Mouse (Mus musculus) heart, postnatal 36 days (tissue): ENCODE measurements around the gene Lcn9. TPM values are rescaled to one million over a fixed set of nuclear protein-coding genes. Genes with fewer than 3 reads are reported as not detected.
"Not testable (repeated sequence)": the region's sequence is repeated elsewhere in the genome, so short reads cannot be mapped to it uniquely, and the experiment has no call there.

Experiments used
- DNase-seq, 2 experiments: peaks; one replicate each; pipeline ENCODE4 v3.0.0; 2021 to 2022
- intact Hi-C: fragments of 180-260 bp; cut with DNase I; formaldehyde crosslinking; loops from one replicate; pipeline ENCODE4 v1.15.1; 2025
- total RNA-seq, 2 experiments: library from RNA; stranded (reverse); gene quantifications; 2 replicates each; pipeline ENCODE4 v1.2.3; 2021

The Lcn9 gene
- not detected for total RNA-seq

DNA sequence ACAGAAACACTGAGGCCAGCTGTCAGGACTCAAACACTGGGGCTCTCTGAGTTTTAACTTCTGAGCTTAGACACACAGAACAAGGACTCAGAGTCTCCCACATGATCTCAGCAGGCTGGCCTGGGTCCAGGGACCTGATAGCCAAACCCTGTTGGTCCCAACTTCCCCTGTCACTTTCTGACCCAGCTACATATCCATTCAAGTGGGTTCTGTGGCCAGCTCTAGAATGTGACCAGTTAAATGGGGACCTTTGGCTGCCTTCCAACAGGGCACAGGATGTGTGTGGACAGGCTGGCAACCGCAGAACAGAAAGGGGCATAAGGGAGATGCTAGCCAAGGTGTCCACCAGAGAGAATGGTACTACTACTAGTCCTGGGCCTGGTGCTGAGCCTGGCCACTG, at the start of gene Lcn9:
Gene Lcn9 (plus strand): TSS at position 348 of the 400 bp plus-strand sequence.
- peak in 1 of 2 experiments; percentile 5 for DNase-seq
- intact Hi-C loops = no loop called here

DNA sequence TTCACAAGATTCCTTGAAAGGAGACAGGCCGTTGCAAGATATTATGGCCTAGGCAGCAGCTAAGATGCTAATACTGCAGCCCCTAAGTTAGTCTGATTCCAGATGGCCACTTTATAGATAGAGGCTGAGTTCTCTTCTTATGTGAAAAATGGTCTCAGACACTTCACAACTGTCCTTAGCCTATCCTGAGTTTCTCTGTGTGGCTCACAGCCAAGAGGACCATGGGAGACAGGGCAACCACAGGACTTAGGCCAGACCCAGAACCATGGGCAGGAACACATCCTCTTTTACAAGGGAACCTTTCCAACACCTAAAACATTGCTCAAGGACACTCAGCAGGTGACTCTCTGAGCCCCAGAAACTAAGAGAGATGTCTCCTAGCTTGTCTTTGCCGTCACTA, 49.4 kb upstream of the Lcn9 start:
- no peak for DNase-seq
- intact Hi-C loops = no loop called here

DNA sequence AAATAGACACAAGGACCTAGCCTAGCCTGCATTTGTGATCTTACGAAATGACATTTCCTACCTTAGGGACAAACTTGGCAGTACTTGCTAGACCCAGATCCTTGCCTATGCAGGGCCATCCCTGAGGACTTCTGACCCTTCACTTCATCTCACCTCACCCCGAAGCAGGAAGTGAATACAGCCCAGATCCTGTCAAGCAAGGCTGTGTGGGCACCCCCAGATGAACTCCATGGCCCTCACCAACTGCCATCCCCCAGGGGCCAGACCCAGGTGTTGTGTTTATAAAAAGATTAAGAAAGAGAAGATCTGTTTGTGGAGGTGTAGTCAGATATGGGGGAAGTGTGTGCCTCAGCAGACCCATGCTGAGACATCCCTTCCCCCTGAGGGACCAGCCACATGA, 48.3 kb upstream of the Lcn9 start:
- intact Hi-C loops = no loop called here
- no peak for DNase-seq

DNA sequence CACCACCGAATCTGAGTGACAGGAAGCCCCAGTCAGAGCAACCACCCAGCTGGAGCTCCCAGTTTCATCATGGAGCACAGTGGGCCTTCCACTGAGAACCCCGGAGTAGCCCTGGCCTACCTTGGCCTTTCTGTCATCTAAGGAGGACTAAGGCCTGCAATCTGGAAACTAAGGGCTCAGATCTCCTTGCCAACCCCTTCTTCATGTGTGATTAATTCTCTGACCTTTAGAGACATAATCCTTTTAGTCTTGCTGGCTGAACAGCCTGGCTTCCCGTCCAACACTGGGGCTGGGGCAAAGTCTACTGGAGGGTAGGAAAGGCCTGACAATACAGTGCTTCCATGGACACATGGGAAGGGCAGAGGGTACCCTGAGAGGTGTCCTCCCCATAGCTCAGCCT, 47.0 kb upstream of the Lcn9 start:
- no peak for DNase-seq
- intact Hi-C loops = no loop called here

DNA sequence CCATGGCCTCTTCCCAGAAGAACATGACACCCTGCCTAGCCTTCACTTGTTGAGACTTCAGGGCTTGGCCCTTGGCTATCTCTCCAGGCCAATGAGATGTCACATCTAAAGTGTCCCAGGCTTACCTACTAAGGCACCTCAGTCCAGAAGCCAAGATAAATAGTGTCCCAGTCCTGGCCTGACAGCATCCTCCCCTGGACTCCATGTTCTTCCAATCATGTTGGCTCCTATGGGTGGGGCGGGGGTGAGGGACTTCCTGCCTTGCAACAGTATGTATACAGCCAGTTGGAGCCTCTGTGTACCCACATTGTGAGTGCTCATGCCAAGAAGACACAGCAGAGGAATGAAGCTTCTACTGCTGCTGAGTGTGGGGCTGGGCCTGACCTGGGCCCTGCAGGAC, 46.2 kb upstream of the Lcn9 start, which contains the start of gene Lcn11:
Gene Lcn11 (plus strand): TSS at position 301 of the 400 bp plus-strand sequence.
- intact Hi-C loops = no loop called here
- DNase-seq = no peak

DNA sequence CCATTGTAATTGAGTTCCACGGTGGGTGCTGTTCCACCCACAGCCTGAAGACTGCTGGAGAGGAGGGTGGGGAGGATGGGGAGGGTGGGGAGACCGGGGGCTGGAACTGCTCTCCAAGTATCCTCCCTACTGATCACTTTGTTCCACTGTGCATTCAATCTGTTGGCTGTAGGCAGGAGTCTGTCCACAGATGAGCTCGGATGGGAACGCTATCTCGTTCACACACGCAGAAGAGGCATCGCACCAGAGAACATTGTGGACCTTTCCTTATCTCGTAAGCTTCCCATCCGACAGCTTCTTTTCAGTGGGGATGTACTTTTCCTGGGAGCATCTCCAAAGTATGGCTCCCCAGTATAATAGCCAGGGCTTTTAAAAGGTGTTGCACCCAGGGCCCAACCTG, 43.9 kb upstream of the Lcn9 start:
- intact Hi-C loops = no loop called here
- DNase-seq = no peak

DNA sequence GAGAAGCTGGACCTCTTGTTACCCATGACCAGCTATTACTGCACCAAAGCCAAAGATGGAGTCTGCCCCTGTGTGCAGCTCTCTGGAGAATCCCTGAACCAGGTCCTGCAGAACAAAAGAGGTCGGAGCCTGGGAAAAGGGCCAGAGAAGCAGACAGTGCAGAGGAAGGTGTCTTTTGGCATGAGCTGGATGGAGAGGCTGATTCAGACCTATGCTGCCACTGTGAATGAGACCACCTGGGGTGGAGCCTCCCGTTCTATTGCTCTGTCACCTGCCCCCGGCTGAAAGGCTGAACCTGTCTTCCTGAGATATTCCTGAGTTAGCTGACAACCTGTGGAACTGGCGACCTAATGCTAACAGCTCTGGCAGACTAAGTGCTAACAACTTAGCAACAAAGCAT, 42.0 kb upstream of the Lcn9 start:
- DNase-seq = no peak
- intact Hi-C loops = no loop called here

DNA sequence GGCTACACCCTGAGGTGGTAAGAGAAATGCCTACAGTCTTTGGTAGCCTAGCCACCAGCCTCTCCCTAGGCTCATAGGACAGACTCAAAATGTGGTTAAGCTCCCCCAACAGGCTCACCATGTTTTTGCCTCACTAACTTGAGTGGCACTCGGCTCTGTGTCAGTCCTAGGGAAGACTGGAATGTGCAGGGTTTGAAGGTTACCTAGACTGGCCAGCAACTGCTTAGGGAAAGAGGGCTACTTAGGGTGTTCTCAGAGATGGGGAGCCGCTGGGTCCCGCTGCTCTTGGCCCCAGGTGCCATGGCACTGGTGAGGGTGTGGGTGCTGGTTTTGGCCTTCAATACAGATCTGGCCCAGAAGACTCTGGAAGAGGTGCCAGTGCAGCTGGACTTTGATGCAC, 41.0 kb upstream of the Lcn9 start, which contains the start of gene Gm13539:
Gene Gm13539 (plus strand): TSS at position 301 of the 400 bp plus-strand sequence.
- no peak for DNase-seq
- intact Hi-C loops = no loop called here

DNA sequence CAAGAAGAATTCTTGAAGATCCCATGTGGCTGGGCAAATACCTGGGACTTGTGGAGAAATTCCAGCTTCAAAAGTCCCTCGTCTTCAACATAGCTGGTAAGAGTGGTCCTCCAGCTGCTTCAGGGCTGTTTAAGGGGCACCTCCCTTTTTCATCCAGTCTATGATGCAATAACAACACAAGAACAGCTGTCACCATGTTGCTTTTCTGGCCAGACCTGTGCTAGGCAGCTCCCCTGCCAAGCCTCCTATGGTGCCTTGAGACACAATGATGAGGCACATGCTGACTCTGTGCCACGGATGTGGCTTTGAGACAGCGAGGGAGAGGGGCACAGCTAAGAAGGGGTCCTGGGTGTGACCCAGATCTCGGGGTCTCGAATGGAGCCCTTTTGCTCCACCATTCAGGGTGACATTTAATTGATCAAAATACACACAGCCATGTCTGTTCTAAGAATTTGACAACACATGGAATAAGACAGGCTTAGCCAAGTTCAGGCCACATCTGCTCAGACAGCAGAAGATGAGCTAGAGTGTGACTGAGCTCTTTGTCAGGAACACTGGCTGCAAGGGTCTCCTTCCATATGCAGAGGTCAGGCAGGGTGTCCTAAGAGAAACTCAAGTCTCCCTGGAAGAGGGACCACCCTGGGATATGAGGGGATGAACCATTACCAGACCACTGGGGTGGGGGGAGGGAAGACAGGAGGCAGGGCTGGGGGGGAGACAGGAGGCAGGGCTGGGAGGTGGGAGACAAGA, 37.2 kb upstream of the Lcn9 start:
- intact Hi-C loops = no loop called here
- DNase-seq = peak in 1 of 2 experiments; percentile 3

DNA sequence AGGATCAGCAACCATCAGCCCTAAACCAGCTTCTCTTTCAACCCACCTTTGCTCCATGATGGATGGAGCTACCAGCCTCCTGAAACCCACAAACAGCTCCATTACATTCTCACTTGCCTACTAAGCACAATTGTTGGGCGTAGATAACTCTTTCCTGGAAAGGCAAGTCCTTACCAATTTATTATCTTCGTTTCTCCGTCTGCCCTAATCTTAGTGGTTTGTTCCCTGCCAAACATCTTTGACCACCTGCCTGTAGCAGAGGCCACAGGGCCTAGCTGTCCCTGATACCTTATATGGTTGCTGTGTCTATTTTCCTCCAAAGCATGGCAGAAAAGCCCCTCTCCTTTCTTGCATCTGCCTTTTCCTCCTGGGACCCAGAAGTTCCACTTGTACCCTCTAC, 33.9 kb upstream of the Lcn9 start:
- intact Hi-C loops = no loop called here
- DNase-seq = no peak

DNA sequence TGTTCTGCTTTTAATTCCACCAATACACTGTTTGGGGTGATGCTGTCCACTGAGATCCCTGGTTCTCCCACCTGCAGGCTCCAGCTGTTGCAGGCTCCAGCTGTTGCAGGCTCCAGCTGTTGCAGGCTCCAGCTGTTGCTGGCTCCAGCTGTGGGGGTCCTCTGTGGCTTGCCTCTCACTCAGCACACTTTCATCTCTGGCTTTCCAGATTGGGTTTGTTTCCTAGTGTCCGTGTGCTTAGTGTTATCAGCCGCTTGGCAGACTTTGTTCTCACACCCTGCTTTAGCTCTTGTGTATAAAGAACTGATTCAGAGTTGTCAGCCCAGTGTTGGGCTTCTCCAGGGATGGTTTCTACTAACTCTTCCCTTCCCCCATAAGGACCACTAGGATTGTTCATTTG, 25.3 kb upstream of the Lcn9 start:
- DNase-seq = peak; percentile 8 to 14
- intact Hi-C loops = no loop called here

DNA sequence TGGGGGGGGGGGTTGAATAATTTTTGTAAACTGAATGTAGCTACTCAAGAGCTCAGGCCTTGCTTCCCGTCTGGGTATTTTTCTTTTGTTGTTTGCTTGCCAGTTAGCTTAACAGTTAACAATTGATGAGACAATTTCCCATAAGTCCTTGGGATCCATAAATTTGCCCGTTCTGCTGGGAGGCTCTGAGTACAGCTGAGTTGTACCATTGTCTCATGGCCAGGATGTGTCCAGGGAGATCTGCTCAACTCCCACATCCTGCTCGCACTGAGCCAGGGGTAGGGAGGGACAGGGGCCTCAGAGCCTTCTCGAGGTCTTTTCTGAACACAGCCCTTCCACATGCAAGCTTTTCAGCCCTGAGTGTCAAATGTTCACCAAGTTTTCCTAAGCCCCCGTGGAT, 24.9 kb upstream of the Lcn9 start:
- DNase-seq = no peak
- intact Hi-C loops = no loop called here

DNA sequence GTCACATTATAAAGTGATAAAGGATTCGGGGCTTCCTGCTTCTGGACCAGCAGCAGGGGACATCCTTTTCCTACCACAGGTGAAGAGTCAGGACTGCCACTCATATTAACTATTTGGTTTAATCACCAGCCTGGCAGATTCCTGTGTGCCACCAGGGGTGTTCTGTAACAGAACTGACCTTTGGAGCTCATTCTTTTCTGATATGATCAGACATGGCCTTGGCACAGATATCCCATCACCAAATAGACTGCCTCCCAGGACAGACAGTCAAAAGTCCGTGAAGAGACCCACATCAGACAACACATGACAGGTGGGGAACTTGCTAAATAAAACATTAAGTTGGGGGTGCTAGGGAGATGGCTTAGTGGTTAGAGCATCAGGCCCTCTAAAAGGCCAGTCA, 11.2 kb upstream of the Lcn9 start:
- no peak for DNase-seq
- intact Hi-C loops = no loop called here

DNA sequence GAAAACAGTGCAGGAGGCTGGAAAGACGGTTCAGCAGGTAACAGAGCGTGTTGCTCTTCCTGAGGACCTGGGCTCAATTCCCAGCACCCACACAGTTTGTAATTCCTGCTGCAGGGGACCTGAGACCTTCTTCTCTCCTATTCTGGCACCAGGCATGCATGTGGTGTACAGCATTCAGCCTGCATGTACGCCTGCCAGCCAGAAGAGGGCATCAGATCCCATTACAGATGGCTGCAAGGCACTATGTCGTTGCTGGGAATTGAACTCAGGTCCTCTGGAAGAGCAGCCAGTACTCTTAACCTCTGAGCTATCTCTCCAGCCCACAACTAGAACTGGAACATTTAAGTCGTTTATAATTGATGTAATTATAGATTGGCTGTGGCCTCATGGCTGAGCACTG, 9.6 kb upstream of the Lcn9 start:
- intact Hi-C loops = no loop called here
- DNase-seq = no peak

DNA sequence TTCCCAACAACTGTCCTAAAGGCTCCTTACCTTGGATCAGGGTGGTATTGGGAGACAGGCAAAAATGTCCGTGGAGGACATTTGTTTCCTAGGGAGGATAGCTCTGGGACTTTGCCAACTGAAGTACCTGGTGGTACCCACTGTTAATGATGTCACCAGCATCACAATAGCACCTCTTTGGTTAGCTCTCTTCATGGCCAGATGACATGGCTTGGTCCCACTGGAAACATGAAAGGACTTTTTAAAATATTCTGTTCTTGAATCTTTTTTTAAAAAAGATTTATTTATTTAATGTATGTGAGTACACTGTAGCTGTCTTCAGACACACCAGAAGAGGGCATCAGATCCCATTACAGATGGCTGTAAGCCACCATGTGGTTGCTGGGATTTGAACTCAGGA, 7.2 kb upstream of the Lcn9 start, which contains the start of gene Glt6d1:
Gene Glt6d1 (minus strand): TSS at position 101 of the 400 bp plus-strand sequence.
- intact Hi-C loops, DNase-seq: not testable (repeated sequence)

DNA sequence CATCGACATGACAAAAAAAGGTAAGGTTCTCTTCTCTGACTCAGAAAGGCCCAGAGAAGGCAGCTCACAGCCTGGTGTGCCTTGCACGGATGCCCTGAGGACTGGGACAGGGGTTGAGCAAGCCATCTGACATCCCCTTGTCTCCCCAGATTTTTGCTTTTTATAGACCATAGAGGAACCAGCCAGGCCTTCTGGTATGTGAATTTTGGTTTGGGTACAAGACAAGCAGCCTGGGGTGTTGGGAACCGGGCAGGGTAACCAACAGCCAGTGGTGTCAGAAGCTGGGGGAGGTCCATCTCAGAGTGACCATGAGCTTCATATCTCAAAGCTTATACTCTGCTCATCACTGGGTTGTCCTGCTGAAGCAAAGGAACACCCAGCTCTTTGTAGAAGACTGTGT, 1.8 kb downstream of the Lcn9 start:
- intact Hi-C loops = no loop called here
- no peak for DNase-seq

DNA sequence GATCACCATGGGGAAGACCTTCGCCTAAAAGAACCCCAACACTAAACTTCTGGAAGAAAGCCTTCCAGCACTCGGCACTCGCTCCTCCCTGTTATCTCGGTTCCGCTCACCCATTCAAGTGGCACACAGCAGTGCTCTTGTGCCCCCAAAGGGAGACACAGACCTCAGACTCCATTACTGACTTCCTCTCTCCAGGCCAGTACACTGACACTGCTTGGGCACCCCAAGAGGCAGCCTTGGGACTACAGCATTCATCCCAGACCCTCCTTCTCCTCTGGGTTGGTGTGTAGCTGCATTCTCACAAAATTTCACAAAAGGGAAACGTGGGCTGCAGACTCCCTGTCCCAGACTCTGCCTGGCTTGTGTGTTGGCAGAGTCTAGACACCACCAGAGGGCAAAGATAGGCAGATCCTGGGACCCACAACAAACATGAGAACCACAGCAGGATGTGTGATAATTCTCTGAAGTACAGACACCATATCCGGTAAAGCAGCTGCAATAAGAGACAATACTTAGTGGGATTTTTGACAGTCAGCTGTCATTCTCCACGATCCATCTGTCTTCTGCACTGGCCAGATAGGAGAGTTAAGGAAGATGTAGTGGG, 5.5 kb downstream of the Lcn9 start:
- intact Hi-C loops = no loop called here
- DNase-seq = no peak

DNA sequence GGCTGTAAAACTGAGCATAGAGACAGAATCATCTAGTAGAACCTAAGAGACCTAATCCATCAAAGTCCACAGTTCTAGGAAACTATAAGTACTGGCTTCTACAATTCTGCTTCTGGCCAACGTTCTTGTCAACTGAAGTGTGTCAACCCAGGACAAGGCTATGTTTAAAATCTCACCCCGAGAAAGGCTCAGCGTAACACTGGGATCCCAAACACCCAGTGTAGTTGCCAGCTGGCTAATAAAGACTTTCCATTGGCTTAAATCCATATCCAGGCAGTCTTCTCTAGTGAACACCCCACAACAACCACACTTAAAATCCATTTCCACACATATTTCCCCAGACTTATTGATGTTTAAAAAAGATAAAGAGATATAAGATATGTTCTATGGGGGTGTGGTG, 7.8 kb downstream of the Lcn9 start:
- DNase-seq = peak in 1 of 2 experiments; percentile 12
- intact Hi-C loops = loop anchor here (10.0 kb wide), 1 partner anchor 444 kb away; no protein-coding TSS in a partner anchor

DNA sequence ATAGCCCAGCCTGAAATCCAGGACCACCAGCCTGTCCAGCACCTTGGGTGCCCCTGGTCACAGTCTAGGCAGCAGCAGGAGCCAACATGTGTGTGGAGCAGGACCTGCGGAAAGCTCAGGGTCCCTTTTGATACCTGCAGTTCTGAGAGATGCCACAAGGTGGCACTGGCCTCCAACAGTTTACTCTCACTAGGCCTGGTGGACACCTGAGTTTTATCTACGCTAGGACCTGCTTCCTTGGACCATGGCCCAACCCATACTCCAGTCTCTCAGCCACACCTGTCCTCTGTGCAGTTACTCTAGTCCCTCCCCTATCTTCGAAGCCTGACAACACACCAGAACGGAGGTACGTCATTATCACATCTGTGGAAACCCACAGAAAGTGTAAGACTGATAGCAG, 13.3 kb downstream of the Lcn9 start:
- peak; percentile 58 to 79 for DNase-seq
- intact Hi-C loops = loop anchor here (2.0 to 10.0 kb wide), 5 partner anchors 96 to 439 kb away; partner anchors contain the start of gene Ubac1

DNA sequence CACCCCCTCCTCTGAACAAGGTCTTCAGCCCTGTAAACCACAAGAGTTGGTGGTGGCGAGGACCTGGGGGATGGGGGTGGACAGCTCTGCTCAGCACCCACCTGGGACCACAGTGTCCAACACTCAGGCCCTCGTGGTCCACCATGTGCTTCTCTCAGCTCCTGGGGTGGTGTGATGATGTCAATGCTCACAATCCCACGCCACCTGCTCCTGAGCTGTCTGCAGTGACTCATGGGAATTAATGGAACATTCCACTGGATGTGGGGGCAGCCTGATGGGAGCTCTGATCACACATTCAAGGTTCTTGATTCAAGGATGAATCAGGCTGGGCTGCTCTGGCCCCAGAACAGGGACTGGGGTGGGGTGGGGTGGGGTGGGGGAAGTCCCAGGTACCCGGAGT, 19.2 kb downstream of the Lcn9 start:
- no peak for DNase-seq
- intact Hi-C loops = no loop called here

DNA sequence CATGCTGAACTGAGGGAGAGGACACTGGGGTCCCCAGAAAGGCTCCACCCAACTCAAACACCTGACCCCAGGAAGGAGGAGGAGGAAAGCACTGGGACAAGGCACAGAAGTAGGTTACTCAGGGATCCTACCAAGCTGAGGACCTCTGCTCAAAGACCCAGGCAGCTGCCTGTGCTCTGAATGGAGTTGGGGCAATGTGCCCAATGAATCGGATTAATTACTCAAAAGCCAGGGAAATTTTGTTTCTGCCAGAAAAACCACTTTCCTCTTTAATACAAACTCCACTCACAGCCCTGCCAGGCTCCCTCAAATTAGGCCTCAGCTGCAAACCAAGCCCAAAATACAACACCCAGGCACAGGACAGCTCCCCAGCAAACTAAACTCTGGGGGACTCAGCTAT, 19.8 kb downstream of the Lcn9 start:
- DNase-seq = no peak
- intact Hi-C loops = no loop called here

DNA sequence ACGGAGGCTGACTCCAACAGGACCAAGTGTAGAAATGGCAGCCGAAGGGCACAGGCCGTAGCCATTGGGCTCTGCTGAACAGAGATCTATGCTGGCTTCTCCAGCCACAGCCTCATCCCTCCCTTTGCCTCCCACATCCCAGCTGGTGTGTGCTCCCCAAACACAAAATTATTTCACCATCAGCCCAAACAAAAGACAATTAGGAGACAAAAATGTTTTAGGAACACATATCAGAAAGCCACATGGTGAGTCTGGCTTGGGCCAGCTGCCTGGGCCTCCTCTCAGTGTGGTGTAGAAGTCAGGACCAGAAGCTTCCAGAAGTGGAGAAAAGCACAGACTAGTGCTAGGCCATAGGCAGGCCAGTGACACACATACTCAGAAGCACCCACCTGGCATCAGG, 21.1 kb downstream of the Lcn9 start:
- intact Hi-C loops = no loop called here
- DNase-seq = no peak
